Mouse (Mus musculus) frontal cortex, postnatal 25 days (tissue): ENCODE data around the gene Fgg.

Experiments
- DNase-seq, 2 experiments: peaks; one replicate each; pipeline ENCODE4 v3.0.0; 2022; ENCODE audit warnings: low spot score in 2 of 2

Fgg gene

DNA sequence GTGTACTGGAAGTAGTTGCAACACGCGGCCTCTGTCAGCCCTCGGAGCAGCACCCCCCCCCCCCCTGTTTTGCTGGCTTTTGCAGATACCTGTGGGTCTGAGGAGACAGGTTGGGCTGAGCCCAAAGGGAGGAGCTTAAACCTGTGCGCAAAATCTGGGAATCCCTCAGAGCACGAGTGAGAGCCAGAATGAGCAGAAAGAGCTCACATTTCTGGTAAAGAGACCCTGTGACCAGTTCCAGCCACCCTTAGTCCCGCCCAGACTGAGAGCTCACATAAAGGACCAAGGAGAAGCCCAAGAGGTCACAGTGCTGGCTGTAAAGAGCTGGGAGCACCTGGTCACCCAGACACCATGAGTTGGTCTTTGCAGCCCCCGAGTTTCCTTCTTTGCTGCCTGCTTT, at the start of gene Fgg:
Gene Fgg (plus strand): TSS at position 168 of the 400 bp plus-strand sequence.
- DNase-seq: no peak

DNA sequence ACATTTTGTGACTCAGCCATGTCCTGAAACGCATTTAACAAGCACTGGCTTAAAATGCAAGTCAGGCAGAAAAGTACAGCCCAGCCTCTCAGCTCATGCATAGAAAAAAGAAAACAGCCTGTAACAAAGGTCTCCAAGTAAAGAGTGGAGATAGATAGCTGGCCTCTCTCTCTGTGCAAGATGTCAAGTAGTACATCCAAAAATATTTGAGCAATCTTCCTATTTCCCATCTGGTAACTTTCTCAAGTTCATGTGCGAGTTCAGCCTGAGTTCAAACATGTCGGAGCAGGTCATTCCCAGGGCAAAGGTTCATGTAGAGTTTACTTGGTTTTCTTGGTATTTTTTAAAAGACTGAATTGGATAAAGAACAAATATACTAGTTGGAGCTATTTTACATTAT, 36.5 kb upstream of the Fgg start:
- DNase-seq: no peak

DNA sequence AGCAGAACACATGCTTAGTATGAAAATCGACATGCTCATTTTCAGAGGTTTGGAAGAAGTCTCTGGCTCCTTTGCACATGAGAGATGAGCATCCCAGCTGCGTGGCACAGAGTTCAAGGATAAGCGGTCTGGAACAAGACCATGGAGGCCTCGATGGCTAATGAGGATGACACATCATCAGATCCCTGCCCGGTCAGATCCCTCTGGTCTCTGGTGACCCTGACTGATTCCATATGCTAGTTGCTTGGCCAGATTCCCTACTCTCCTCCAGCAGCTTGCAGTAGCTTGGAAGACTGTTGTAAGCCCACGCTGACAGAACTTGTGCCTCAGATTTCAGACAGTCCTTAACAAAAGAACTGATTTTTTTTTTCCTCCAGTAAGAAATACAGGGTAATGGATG, 26.7 kb upstream of the Fgg start:
- DNase-seq: no peak

DNA sequence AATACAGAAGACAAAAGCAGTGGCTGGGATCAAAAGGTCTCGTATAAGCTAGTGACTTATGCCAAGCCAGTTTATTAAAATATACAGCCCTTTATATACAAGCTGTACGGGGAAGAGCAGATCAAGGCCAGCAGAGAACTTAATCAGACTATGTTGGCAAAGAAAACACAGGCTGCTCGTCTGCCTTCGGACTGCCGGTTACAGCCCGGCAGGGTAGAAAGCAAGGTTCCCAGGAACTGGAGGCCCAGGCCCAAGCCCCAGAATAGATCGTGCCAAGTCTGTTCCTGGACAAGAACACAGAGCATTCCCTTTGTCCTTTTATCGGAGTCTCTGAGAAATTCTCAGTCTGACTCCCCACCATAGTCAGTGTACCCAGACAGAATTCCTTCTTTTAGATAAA, 25.7 kb upstream of the Fgg start:
- no peak for DNase-seq

DNA sequence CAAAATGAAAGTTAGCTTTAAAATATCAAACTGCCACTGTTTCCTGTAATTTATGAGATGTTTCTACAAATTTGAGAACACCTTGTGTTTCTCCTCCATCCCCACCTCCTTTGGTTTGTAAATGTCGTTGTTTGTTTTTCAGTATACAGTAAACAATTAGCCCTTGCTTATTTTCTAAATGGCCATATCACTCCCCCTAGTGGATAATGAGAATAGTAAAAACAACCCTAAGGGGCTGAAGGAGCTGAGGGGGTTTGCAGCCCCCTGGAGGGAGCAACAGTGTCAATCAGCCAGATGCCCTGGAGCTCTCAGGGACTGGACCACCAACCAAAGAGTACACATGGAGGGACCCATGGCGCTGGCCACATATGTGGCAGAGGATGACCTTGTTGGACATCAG, 22.7 kb upstream of the Fgg start:
- DNase-seq: no peak

DNA sequence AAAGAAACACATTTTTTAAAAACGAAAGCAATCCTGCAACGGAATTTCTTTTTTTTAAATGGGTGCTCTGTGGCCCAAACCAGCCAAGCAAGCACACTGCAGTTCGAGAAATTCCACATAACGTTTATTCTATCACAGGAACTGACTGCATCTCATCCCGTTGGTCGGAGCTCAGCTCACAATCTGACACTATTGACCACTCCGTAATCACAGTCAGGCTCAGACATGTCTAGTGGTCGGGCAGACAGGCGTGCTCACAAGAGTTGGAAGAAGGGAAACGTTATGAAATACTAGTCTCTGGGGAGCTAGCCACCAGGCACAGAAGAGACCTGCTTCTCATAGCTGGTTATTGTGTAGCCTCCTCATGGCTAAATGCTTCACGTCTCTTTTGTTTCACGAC, 15.6 kb upstream of the Fgg start:
- DNase-seq: no peak

DNA sequence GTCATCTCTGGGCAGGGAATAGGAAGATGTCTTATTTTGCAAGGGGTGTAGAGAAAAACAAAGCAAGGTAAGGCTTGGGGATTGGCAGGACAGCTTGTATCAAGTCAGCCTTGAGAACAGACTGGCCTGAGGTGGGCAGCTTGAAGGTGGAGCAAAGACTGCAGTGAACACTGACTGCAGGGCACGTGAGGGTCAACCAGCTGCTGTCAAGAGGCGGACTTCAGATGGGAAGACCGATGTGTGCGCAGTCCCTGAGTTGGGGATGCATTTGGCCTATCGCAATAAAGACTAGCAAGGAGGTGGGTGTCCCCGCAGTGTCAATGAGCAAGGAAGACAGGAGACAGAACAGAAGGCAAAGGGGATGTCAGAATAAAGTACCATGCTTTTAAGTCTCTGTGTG, 14.6 kb upstream of the Fgg start:
- no peak for DNase-seq

DNA sequence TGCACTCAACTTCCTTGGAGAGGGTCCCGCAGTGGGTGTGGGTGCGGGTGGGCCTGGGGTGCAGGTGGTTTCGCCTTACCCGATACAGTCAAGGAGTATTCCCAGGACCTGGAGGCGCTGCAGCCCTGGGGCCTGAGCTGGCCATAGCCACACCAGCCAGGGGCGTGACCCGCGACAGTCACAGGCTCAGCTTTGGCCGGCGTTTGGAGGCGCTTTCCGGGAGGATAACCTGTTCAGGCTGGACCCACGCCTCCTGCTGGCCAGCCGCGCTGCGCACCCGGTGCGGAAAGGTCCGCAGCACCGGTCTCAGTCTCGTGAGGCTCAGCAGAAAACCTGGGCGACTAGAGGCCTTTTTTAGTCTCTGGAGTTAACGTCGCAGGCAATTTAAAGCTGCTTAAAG, 12.2 kb upstream of the Fgg start:
- no peak for DNase-seq

DNA sequence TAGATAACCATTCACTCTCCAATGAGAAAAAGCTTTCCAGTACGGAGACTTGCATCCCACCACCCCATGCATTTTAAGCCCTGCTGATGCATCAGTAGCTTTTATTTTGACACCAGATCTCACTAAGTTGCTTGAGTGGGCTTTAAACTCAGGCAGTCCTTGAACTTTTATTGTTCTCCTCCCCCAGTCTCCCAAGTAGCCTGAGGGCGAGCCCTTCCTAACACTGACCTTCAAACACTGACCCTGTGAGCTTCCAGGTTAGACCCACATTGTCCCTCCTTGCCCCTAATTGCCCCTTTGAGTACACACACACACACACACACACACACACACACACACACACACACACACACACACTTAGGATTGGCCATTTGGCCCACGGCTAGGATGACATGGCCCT, 10.9 kb upstream of the Fgg start:
- no peak for DNase-seq

DNA sequence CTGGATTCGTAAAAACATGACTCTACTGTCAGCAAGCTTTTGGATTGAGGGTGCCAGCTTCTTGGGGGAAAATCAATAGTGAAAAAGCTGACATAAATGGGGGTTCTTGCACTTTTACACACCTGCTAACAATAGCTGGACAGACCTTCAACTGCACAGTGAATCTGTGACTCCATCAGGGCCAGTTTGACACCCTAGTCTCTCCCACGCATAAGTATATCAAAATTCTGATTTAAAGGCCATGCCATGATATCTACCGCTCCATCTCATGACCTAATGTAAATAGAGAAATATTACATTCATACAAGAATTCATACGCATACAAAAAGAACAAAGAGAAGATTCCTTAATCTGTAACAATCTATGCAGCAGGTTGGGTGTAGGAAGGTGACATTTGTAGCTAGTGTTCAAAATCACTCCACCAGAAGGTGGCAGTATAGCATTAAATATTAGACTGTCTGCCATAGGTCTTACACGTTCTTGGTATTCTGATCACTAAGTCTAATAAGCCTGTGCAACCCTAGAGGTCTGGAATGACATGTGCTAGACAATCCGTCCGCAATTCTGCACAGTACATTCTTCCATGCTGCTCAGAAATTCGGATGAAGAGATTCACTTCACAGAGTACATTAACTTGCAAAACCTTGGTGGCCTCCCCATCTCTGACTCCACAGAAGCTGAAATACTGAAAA, 8.6 kb upstream of the Fgg start:
- peak; percentile 8 to 36 for DNase-seq

DNA sequence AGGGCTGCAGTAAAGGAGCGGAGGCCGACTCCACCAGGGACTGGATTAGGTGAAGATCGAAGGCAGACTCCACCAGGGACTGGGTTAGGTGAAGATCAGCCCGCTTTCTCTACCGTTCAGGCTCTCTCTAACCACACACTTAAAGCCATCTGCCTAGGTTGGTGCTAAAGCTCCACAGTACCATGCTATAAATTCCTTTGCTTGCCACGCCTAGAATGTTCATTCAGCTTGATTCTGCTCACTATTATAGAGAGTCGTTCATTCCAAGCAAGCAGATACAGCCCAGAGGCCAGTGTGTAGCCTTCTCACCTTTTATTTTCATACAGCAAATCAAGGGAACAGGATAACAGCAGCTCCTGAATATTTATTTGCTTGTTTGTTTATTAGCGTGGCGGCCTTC, 7.5 kb upstream of the Fgg start:
- DNase-seq: no peak

DNA sequence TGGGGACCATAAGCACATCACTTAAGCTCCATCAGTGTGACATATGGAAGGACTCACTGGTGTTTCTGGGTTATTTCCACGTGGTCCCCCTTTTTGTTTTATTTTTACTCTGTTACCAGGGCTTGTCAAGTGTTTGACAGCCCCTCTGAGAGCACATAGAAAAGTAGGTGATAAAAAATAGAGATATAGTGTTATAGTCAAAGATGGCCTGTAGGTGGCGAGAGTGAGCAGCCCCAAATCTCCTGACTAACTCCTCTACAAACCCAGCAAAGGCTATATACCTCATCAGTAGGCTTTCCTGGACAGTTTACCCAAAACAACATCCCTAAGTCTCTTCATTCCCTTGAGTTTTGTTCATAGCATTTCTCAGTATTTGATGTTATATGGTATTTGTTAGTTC, 5.3 kb upstream of the Fgg start:
- peak in 1 of 2 experiments; percentile 20 for DNase-seq

DNA sequence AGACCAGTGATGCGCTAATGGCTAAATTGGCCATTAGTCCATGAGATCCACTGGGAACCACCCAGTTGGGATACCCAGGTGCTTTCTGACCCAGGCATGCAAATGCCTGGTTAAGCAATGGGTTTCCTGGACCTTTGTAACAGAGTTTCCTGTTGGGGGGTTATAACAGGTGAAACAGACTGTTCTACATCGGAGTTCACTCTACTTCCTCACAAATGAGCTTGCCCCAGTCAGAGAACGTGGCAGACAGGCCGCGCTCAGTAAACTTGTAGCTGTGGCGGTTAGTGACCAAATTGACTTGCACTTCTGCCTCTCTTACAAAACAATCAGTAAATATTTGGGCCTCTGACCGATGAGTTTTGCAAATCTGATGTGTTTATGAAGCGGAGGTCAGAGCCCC, 4.5 kb upstream of the Fgg start:
- DNase-seq: no peak

DNA sequence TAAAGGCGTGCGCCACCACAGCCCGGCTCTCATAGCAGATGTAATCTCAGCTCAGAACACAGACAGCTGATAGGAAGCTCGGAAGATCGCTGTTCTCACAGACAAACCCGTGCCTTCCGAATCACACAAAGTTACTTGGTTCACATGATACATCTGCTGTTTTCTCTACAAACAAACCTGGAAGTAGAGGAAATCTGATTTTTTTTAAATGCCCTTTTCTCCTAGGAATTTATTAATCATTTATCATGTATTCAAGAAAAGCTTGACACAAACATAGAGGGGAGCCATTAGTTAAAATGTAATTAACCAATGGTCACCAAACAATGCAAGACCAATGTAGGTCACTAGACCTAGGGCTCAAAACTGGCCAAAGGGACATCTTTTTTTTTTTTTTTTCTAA, 2.7 kb upstream of the Fgg start:
- no peak for DNase-seq

DNA sequence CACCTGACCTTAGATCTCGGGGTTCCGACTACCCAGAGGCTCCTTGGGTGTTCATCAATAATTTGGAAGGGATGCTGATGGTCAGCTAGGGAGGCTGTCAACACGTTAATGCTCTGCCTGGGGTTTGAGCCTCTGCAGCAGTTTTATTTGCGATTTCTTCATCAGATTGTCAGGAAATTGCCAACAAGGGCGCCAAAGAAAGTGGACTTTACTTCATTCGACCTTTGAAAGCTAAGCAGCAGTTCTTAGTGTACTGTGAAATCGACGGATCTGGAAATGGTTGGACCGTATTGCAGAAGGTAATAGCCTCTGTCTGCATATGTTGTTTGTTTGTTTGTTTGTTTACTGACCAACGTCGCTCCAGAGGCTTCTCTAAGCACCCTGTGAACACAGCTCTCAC, 2.8 kb downstream of the Fgg start:
- no peak for DNase-seq

DNA sequence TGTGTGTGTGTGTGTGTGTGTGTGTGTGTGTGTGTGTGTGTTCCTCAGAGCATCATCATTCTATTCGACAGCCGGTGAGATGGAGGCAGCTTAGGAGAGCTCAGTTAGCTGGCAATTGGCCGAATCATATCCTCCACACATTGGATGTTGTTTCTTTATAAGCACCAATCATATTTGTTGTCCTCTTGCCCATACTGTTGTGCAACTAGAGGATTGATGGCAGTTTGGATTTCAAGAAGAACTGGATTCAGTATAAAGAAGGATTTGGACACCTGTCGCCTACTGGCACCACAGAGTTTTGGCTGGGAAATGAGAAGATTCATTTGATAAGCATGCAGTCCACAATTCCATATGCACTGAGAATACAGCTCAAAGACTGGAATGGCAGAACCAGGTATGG, 3.6 kb downstream of the Fgg start:
- no peak for DNase-seq

DNA sequence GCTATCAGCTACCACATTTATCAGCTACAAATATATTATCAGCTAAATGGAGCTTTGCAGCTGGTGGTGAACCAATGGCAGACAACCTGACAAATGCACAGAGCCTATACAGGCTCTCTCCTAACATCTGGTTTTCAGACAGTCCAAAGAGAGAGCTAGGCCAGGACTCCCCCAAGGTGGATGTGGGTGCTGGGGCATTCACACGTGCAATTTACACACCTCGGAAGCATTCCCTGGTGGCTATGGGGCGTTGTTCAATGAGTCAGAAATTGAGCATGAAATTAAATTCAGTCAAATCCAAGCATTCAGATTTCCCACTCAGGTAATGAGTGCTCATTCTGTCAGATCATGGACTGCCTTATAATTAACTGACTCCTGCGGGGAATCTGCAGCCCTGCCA, 4.0 kb downstream of the Fgg start:
- DNase-seq: no peak

DNA sequence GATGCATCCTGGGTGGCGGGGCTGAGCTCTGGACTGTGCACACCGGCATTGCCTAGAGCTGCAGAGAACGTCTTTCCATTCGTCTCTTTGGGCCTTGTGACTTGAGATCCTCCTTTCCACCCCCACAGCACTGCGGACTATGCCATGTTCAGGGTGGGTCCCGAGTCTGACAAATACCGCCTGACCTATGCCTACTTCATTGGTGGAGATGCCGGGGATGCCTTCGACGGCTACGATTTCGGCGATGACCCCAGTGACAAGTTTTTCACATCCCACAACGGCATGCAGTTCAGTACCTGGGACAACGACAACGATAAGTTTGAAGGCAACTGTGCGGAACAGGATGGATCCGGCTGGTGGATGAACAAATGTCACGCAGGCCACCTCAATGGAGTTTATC, 5.1 kb downstream of the Fgg start:
- DNase-seq: no peak

DNA sequence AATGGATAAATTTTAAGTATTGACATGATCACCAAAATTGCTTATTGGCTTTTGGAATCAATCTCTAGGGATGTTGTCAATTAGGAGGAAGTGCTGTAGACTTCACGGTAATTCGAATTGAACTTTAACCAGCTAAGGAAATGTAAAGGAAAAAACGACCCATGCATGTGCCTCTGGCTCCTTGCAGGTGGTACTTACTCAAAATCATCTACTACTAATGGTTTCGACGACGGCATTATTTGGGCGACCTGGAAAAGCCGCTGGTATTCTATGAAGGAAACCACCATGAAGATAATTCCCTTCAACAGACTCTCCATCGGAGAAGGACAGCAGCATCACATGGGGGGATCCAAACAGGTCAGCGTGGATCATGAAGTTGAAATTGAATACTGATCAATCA, 6.4 kb downstream of the Fgg start:
- DNase-seq: no peak

DNA sequence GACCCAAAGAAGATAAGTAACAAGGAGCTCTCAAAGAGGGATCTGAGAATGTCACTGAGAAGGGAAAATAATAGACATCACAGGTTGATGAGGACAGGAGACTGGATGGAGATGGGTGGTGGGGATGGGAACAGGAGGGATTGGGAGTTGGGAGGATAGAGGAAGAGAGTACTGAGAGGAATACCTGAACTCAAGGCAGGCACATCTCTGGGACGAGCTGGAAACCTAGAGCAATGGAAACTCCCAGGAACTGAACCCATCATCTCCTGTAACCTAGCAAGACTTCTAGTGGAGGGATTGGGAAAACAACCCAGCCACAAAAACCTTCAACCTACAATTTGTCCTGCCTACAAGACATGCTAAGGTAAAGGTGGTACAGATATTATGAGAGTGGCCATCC, 8.7 kb downstream of the Fgg start:
- DNase-seq: no peak

DNA sequence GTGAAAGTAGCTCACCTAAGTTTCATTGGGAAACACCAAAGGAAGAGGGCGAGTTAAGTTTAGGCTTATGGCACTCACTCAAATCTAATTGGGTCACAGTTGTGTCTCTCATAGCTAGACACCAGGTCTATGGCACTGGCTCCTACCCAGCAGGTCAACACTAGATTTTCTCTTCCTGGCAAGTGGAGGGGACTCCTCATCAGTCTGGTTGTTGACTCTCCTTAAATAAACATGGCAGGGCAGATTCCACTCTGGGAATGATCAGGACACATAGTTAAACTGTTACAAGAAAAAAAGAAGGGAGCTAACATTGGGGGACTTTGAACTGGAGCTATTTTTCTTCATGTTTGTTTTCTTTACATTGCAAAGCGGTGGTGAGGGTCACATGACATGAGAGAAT, 12.9 kb downstream of the Fgg start:
- no peak for DNase-seq

DNA sequence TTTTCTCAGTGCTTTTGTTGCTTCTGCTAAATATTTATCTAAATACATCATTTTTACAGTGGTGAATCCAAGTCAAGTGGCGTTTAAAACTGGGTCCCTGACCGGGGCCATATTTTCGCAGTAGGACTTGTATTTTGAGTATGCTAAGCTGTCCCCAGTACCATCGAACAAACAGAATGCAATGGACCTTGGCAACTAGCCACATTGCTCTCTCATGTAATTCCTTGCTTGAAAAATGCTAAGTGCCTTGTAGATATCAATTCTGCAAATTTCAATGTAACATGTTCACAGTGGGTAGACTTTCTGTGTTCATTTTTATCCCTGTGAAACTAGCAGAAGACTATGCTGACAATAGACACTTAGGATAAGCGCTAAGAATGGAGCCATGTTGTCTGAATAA, 13.7 kb downstream of the Fgg start:
- no peak for DNase-seq

DNA sequence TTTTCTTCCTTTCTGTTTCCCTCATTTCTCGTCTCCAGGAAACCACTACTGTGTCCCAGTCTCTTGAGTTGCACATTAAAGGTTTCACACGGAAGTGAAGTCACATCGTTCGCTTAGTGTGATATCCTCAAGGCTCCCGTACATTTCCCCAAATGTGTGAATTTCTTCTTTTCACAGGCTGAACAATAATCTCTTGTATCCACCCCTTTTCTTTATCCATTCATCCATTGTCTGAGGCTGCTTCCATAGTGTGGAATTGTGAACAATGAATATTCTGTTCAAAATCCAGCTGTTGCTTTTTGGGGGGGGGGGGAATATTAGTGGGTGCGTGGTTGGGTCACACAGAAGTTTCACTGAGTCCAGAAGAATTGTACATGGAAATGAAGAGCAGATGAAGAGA, 17.5 kb downstream of the Fgg start:
- no peak for DNase-seq

DNA sequence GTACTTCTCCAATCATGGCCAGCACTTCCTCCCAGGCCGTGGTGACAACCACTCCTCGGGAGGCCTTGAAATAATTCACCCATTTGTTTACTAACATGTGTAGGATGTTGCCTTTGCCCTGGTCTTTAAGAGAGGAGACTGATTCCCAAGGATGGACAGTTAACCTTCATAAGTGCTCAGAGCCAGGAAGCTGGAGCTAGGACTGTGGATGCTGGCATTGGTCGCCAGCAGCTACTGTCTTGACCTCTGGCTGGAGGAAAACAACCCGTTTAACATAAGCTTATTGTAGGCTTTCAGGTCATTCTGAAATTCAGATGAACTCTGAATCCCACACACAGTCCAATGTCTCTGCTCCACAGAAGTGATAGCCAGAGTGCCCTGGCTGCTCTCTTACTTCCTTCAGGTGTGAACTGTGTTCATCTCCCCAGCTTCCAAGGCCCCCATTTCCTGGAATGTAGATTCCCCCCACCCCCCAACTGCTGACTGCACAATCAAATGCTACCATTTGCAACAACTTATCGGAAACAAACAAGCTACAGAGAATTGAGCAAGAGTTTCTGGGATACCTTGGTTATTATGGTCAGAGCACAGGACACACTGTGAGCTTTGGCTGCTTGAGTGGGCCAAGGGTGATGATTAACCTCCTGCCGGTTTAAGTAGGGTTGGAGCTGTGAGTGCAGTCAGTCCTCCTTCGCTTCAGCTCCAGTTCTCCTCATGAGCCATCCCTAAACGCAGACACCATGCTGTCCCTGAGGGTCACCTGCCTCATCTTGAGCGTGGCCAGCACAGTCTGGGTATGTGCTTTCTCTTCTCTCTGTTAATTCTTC, 18.2 kb downstream of the Fgg start, which contains the start of gene Fga:
Gene Fga (plus strand): TSS at position 602 of the 827 bp plus-strand sequence.
- DNase-seq: no peak
